Mouse (Mus musculus) brain, embryonic 14.5 days (tissue): Measurements from ENCODE around the gene Lipt2.

Source experiments
- CTCF ChIP-seq: fragments of 200-500 bp; IDR thresholded peaks from 2 replicates; pipeline ENCODE4 v1.5.1; 2012; ENCODE audit warnings: inconsistent platforms, mild to moderate bottlenecking, moderate library complexity, borderline replicate concordance; ENCODE audit not compliant: insufficient read depth, insufficient read length; ENCODE audit errors: extremely low read depth
- POLR2A ChIP-seq: fragments of 200-500 bp; IDR thresholded peaks from 2 replicates; pipeline ENCODE4 v1.6.1; 2012; ENCODE audit warnings: mild to moderate bottlenecking, inconsistent platforms, borderline replicate concordance; ENCODE audit not compliant: poor library complexity, insufficient read depth, insufficient read length, severe bottlenecking; ENCODE audit errors: extremely low read depth

GRCm38 (mm10) chr7:100179394-100179793 lies 20.3 kb downstream of the Lipt2 start:
- TF ChIP-seq POLR2A (no peak), CTCF (no peak)
